Mouse (Mus musculus) spleen, adult 12 weeks (tissue): ENCODE results near the gene Pnliprp2.

Experiments
- DNase-seq: peaks from one replicate; pipeline ENCODE4 v3.0.0; 2022; ENCODE audit warnings: low spot score

Pnliprp2 gene

GRCm38 (mm10) chr19:58795114-58795669 lies 35.7 kb downstream of the Pnliprp2 start:
- no peak for DNase-seq

DNA sequence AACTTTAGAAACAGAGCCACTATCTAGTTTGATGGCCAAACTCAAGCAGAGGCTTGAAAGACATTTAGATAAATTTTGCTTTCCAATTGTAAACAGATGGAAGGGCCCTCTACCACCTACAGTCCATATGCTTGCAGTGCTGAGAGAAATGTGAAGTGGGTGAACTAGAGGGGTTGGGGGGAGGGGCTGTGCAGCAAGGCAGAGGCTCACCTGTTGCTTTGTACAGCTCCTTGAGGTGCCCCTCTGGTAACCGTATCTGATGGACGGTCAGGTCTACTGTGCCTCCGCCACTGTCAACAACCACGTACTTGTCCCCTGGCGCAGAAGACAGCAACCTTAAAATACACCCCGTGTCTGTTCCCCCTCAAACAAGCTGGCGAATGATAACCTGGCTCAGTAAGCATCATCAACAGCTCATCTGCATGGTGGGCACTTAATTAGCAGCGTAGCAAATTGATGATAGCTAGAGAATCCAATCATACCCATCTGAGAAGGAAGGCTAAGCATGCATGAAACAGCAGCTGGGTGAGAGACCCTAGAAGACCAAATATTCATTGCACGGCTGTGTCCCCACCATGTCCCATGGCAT lies 45.8 kb downstream of the Pnliprp2 start:
- no peak for DNase-seq

GRCm38 (mm10) chr19:58806364-58806763 lies 46.8 kb downstream of the Pnliprp2 start:
- DNase-seq = peak; percentile 8

GRCm38 (mm10) chr19:58808864-58809263 lies 49.3 kb downstream of the Pnliprp2 start:
- no peak for DNase-seq

- DNase-seq = no peak
These were observed 51.0 kb downstream of the Pnliprp2 start for GRCm38 (mm10) chr19:58810536-58810935.

DNA sequence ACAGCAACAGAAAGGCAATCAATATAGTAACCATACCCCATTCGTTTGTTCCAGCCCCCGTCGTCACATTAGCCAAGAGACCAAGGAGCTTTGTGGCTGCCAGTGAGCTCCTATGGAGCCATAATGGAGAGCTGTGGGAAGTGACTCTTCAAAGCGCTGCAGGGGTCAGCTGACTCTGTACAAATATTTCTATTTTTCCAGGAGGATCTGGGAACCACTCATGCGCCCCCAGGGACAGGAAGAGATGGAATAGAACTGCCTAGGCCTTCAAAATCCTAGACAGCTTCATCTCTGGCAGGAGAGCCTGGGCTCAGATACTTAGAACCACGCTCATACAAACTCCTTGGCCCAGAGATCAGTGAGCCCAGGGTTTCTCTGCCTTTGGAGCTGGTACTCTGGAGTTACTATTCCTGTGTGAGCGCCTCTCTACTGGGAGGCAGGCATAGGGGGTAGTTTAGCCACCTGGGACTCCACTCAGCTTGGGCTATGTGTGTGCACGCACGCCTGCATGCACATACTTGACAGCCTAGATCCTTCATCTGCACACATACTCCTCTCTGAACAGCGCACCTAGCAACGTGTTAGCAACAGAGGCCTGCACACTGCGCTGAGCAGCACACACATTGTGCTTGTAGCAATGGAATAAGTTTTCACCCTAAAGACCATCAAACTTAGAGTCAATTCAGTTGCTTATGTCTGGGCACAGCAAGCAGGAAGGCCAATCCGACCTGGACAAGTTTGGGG lies 55.8 kb downstream of the Pnliprp2 start:
- DNase-seq = no peak

DNA sequence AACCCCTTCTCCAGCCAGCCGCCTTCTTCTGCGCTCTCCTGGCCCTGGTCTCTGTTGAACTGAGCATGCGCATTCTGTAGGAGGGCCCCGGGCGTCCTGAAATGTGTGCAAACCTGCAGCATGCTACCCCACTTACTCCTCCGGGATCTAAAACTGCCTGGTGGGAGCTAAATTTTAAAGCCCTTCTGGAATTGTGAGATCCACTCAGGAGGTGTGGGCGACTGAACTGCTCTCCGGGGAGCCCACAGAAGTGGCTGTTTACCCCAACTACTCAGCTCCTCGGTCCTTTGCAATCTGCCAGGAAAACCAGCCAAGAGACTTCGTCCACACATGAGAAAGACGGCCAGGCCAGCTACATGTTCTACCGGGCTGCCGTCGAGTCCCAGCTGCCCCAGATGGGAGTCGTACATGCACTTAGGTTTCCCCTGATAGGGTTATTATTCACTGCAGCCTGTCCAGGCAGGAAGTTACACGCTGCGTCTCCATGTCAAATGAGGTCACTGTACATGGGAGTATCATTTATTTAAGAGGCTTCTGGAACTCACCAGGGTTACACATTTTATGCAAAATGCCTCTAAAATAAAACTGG lies 57.0 kb downstream of the Pnliprp2 start:
- no peak for DNase-seq

- DNase-seq = no peak
These were observed 57.9 kb downstream of the Pnliprp2 start for GRCm38 (mm10) chr19:58817398-58817797.

DNA sequence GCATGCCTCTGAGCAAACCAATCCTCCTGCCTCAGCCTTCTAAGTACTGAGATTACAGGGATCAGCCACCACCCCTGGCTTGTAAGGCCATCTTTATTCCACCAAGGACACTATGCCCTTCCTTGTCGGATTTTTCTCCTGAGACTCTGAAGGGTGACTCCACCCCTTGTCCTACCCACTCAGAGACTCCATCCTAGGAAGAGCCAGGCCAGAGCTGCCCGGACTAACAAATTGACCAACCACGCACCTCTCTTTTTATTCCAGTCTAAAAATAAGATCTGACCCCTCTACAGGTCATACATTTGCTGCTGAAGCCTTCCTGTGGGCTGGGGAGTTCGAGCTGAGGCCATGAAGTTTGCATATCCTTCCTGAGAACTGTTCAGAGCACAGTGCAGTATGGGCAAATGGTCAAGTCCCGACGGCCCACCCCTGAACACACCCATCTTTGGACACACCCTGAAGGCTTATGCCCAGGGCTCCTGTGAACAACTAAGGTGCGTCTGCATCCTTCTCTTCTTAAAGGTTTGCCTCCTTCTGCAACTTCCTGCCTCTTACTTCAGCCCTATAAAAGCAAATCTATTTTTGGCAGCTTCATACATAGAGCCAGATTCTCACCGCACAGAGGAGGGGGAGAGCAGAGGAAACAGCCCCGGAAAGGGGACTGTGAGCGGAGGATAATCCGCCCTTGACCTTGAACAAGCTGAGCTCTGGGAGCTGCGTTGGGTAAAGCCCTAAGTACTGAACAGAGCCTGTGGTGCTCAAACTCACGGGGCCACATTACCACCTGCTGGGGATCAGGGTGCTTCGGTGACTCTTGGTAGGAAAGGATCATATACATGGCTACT lies 59.3 kb downstream of the Pnliprp2 start:
- DNase-seq = no peak

GRCm38 (mm10) chr19:58822454-58823200 lies 63.1 kb downstream of the Pnliprp2 start:
- DNase-seq = no peak

GRCm38 (mm10) chr19:58823301-58823700 lies 63.8 kb downstream of the Pnliprp2 start:
- no peak for DNase-seq

DNA sequence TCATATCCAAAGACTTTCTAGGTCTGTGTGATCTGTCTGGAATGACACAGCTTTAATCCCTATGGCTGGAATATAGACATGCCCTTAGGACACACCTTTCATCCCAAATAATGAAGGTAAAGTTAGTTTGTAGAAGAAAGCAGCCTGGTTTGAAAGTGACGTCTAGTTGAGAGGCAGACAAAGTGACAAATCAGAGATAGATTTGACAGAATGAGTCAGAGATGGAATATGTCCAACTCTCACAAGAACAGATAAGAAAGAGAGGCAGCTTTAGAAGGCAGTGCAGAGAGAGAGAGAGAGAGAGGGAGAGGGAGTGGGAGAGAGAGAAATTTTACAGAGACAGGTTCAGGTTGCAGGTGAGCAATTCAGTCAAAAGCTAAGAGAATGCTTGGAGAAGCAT lies 64.8 kb downstream of the Pnliprp2 start:
- DNase-seq = no peak
